Mouse (Mus musculus) embryo, embryonic 11.5 days (tissue): ENCODE measurements at regions not wholly inside any gene's neighbourhood (a gene's known extent, or its start where the extent isn't known, plus 50 kb on each side); places are given as distances from the start of the nearest gene placed in this dataset.
A peak's percentile ranks its signal among the peaks of the same experiment; 100 is the strongest.

Source experiments
- DNase-seq: peaks from one replicate; pipeline ENCODE4 v3.0.0-alpha.2; 2012; ENCODE audit warnings: low read depth, low spot score

- DNase-seq: no peak
Observed at GRCm38 (mm10) chr5:29142957-29143356, 52.8 kb upstream of the Rnf32 start.

- DNase-seq: no peak
Observed at GRCm38 (mm10) chr5:29142502-29142901, 53.3 kb upstream of the Rnf32 start.

- no peak for DNase-seq
Observed at GRCm38 (mm10) chr5:29137481-29137880, 58.3 kb upstream of the Rnf32 start.

- DNase-seq: no peak
Observed at GRCm38 (mm10) chr5:29132261-29132660, 63.5 kb upstream of the Rnf32 start.

GRCm38 (mm10) chr5:29131762-29132161, 64.0 kb upstream of the Rnf32 start:
- no peak for DNase-seq

- no peak for DNase-seq
Observed at GRCm38 (mm10) chr5:29129724-29130123, 66.1 kb upstream of the Rnf32 start.

- DNase-seq: no peak
Observed at GRCm38 (mm10) chr5:29116942-29117341, 78.8 kb upstream of the Rnf32 start.

GRCm38 (mm10) chr5:29112531-29112930, 83.3 kb upstream of the Rnf32 start:
- DNase-seq: no peak

GRCm38 (mm10) chr5:29107276-29107675, 88.5 kb upstream of the Rnf32 start:
- DNase-seq: no peak

- DNase-seq: no peak
Observed at GRCm38 (mm10) chr5:29083288-29083687, 112.5 kb upstream of the Rnf32 start.

- DNase-seq: no peak
Observed at GRCm38 (mm10) chr5:29054393-29054792, 141.4 kb upstream of the Rnf32 start.

- peak; percentile 16 for DNase-seq
Observed at GRCm38 (mm10) chr5:29036636-29037035, 159.2 kb upstream of the Rnf32 start.

- DNase-seq: no peak
Observed at GRCm38 (mm10) chr5:29033462-29033997, 162.3 kb upstream of the Rnf32 start.

GRCm38 (mm10) chr5:29030525-29030924, 165.3 kb upstream of the Rnf32 start:
- DNase-seq: no peak

- DNase-seq: no peak
Observed at GRCm38 (mm10) chr5:29029957-29030356, 165.8 kb upstream of the Rnf32 start.

- DNase-seq: no peak
Observed at GRCm38 (mm10) chr5:29025045-29025444, 170.7 kb upstream of the Rnf32 start.

- DNase-seq: no peak
Observed at GRCm38 (mm10) chr5:28992796-28993195, 203.0 kb upstream of the Rnf32 start.

- no peak for DNase-seq
Observed at GRCm38 (mm10) chr5:28979932-28980331, 215.9 kb upstream of the Rnf32 start.

GRCm38 (mm10) chr5:28970404-28970803, 225.4 kb upstream of the Rnf32 start:
- no peak for DNase-seq

- DNase-seq: peak; percentile 29
Observed at GRCm38 (mm10) chr5:28955036-28955435, 240.8 kb upstream of the Rnf32 start.

GRCm38 (mm10) chr5:28947465-28947864, 248.3 kb upstream of the Rnf32 start:
- no peak for DNase-seq

- DNase-seq: no peak
Observed at GRCm38 (mm10) chr5:28943571-28944316, 252.0 kb upstream of the Rnf32 start.

- no peak for DNase-seq
Observed at GRCm38 (mm10) chr5:28940972-28941371, 254.8 kb upstream of the Rnf32 start.
